In the genomic region with DNA sequence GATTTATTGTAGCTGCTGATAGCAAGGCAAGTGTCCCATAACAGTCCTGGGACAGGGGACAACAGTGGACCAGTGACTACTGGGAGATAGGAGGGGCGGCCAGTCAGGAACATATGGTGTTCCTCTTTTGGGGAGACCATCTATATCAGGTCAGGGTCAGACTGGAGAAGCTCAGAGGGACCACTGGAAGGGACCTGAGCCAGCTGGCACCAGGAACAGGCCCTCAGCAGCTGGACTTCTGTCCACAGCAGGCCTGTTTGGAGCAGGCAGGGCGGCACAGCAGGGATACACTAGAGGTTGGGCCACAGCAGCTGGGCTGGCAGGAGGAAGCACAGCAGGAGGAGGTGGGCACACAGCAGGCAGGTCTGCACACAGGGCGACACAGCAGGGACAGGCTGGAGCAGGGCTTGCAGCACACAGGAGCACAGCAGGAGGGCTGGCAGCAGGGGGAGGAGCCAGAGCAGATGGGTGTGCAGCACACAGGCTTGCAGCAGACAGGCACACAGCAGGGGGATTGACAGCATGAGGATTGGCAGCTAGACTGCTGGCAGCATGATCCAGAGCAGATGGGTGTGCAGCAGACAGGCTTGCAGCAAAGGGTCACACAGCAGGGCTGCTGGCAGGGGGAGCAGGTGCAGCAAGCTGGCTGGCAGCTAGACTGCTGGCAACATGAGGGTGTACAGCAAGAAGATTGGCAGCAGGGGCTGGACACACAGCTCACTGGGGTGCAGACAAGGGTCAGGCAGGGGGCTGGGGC, we compare ENCODE assay signal across 26 mouse cellular contexts. TPM values are rescaled to one million over a fixed set of nuclear protein-coding genes. Genes with fewer than 3 reads are reported as not detected.
A peak's percentile ranks its signal among the peaks of the same experiment; 100 is the strongest.
DNase-seq lines count a peak whose midpoint lies in the region; ATAC-seq lines count a peak whose summit lies in the region.
"Not testable (repeated sequence)": the region's sequence is repeated elsewhere in the genome, so short reads cannot be mapped to it uniquely, and the experiment has no call there.
"Had no signal": no experiment of that assay in that cellular context is flagged by ENCODE, and none has a peak within 500 bp of the region (broad histone marks: within the 10 kb centered on the region; RNA-seq: fewer than 3 reads in every experiment).

No protein-coding gene starts in this region.

- 32% methylated on average over 3 of the region's 3 CpGs for WGBS in forebrain, embryonic 14.5 days
- 27% methylated on average over 3 of the region's 3 CpGs for WGBS in heart, embryonic 13.5 days
- WGBS in midbrain, embryonic 11.5 days, result 31% methylated on average over 3 of the region's 3 CpGs
- 31% methylated on average over 3 of the region's 3 CpGs for whole genome bisulfite sequencing in neural tube, embryonic 12.5 days

- intact Hi-C loops in left cerebral cortex, postnatal 4 days (cut with DNase I), result not testable (repeated sequence)

- not testable (repeated sequence) for H3K4me3 ChIP-seq in forebrain, embryonic 14.5 days (ENCODE audit: low read depth, low read length); heart, embryonic 13.5 days; midbrain, embryonic 11.5 days (ENCODE audit: low read depth, low read length); neural tube, embryonic 12.5 days

- H3K4me1 ChIP-seq in forebrain, embryonic 14.5 days (ENCODE audit: control insufficient read depth, insufficient read depth, low read length); midbrain, embryonic 11.5 days (ENCODE audit: control insufficient read depth, insufficient read depth, low read length): not testable (repeated sequence)
- peaks cover 19% of the 10 kb centered on the region for H3K4me1 ChIP-seq in heart, embryonic 13.5 days
- H3K4me1 ChIP-seq in neural tube, embryonic 12.5 days, result peaks cover 15% of the 10 kb centered on the region

- not testable (repeated sequence) for H3K27me3 ChIP-seq in forebrain, embryonic 14.5 days (replicated peaks; ENCODE audit: control insufficient read depth, insufficient read depth, low read length); heart, embryonic 13.5 days (replicated peaks); midbrain, embryonic 11.5 days (ENCODE audit: control insufficient read depth, insufficient read depth, low read length); neural tube, embryonic 12.5 days (replicated peaks)

- not testable (repeated sequence) for H3K36me3 ChIP-seq in forebrain, embryonic 14.5 days (ENCODE audit: control insufficient read depth, insufficient read depth, low read length); heart, embryonic 13.5 days; midbrain, embryonic 11.5 days (ENCODE audit: control insufficient read depth, insufficient read depth, low read length); neural tube, embryonic 12.5 days

- not testable (repeated sequence) for H3K9me3 ChIP-seq in forebrain, embryonic 14.5 days (replicated peaks; ENCODE audit: control insufficient read depth, low read length); heart, embryonic 13.5 days; midbrain, embryonic 11.5 days (ENCODE audit: control insufficient read depth, low read length); neural tube, embryonic 12.5 days

- H3K27ac ChIP-seq in forebrain, embryonic 14.5 days (ENCODE audit: low read depth, low read length), result peak overlapping the region; percentile 58
- peak overlapping the region; percentile 30; the same call in 1 of the 2 replicates for H3K27ac ChIP-seq in heart, embryonic 13.5 days (replicated peaks)
- not testable (repeated sequence) for H3K27ac ChIP-seq in midbrain, embryonic 11.5 days (ENCODE audit: low read depth, low read length); neural tube, embryonic 12.5 days

- H3K4me2 ChIP-seq in forebrain, embryonic 14.5 days (ENCODE audit: low read length); heart, embryonic 13.5 days; midbrain, embryonic 11.5 days; neural tube, embryonic 12.5 days (replicated peaks): not testable (repeated sequence)

- ATAC-seq in forebrain, embryonic 14.5 days; heart, embryonic 13.5 days (ENCODE audit: extremely low read depth, insufficient number of reproducible peaks, low FRiP score, low TSS enrichment); midbrain, embryonic 11.5 days (ENCODE audit: low FRiP score): not testable (repeated sequence)
- ATAC-seq in neural tube, embryonic 12.5 days (ENCODE audit: low FRiP score, low read depth), result 0 out of 2 replicates have a peak, but pooled peaks have one; percentile 38

- DNase-seq in brain, adult 2 months (ENCODE audit: low read depth, low spot score), result peak; percentile 23
- DNase-seq in cerebellum, postnatal 10 days, result peak; percentile 53 to 61
- not testable (repeated sequence) for DNase-seq in forebrain, embryonic 14.5 days (ENCODE audit: low spot score)
- DNase-seq in heart, postnatal 4 days, result peak; percentile 42
- peak; percentile 38 for DNase-seq in left cerebral cortex, postnatal 4 days
- peak; percentile 81 for DNase-seq in midbrain, embryonic 11.5 days (ENCODE audit: low spot score, missing footprints)

- not testable (repeated sequence) for H3K9ac ChIP-seq in forebrain, embryonic 14.5 days (ENCODE audit: low read length); heart, embryonic 13.5 days; midbrain, embryonic 11.5 days (ENCODE audit: low read length); neural tube, embryonic 12.5 days

RNA-seq across cellular contexts. Expression of a gene that starts 0.6 kb away (rescaled TPM):
- not detected in 2 replicates for polyA plus RNA-seq in forebrain, embryonic 14.5 days (2014; fragmentation: Nextera tagmentation; extraction: Ambion mirVana)
- polyA plus RNA-seq in heart, embryonic 13.5 days (2015; fragmentation: Nextera tagmentation; extraction: Ambion mirVana), result not detected in 2 replicates
- total RNA-seq in heart, postnatal 4 days (2021), result not detected
- total RNA-seq in left cerebral cortex, postnatal 4 days (2021), result not detected
- not detected in 2 replicates for polyA plus RNA-seq in midbrain, embryonic 11.5 days (2014; fragmentation: Nextera tagmentation; extraction: Ambion mirVana)
- not detected in 2 replicates for polyA plus RNA-seq in neural tube, embryonic 12.5 days (2016; fragmentation: Nextera tagmentation; extraction: Ambion mirVana)
- total RNA-seq: adrenal gland, adult 8-10 months; gastrocnemius, postnatal 25 days; heart, adult 8-10 months; heart, postnatal 36 days; hindbrain, postnatal 0 days; layer of hippocampus, adult 8-10 months; layer of hippocampus, postnatal 36 days; left cerebral cortex, postnatal 10 days; megakaryocyte, adult 5-6 weeks had no signal
- polyA plus RNA-seq: activated CD4-positive, CD25-positive, alpha-beta regulatory T cell, adult 4 months; embryonic facial prominence, embryonic 12.5 days; hindbrain, postnatal 0 days; intestine, embryonic 16.5 days; limb, embryonic 12.5 days; liver, embryonic 11.5 days; liver, postnatal 0 days; spleen, adult 2 months; testis, adult 2 months; urinary bladder, adult 2 months had no signal

RNA-seq across cellular contexts. Expression of a gene that starts 3.5 kb away (rescaled TPM):
- polyA plus RNA-seq in forebrain, embryonic 14.5 days (2014; fragmentation: Nextera tagmentation; extraction: Ambion mirVana), result not detected in 2 replicates
- polyA plus RNA-seq in heart, embryonic 13.5 days (2015; fragmentation: Nextera tagmentation; extraction: Ambion mirVana), result not detected in 2 replicates
- total RNA-seq in heart, postnatal 4 days (2021), result not detected
- not detected for total RNA-seq in left cerebral cortex, postnatal 4 days (2021)
- polyA plus RNA-seq in midbrain, embryonic 11.5 days (2014; fragmentation: Nextera tagmentation; extraction: Ambion mirVana), result not detected in 2 replicates
- not detected in 2 replicates for polyA plus RNA-seq in neural tube, embryonic 12.5 days (2016; fragmentation: Nextera tagmentation; extraction: Ambion mirVana)
- total RNA-seq: adrenal gland, adult 8-10 months; gastrocnemius, postnatal 25 days; heart, adult 8-10 months; heart, postnatal 36 days; hindbrain, postnatal 0 days; layer of hippocampus, adult 8-10 months; layer of hippocampus, postnatal 36 days; left cerebral cortex, postnatal 10 days; megakaryocyte, adult 5-6 weeks had no signal
- polyA plus RNA-seq: activated CD4-positive, CD25-positive, alpha-beta regulatory T cell, adult 4 months; embryonic facial prominence, embryonic 12.5 days; hindbrain, postnatal 0 days; intestine, embryonic 16.5 days; limb, embryonic 12.5 days; liver, embryonic 11.5 days; liver, postnatal 0 days; spleen, adult 2 months; testis, adult 2 months; urinary bladder, adult 2 months had no signal

RNA-seq across cellular contexts. Expression of a gene that starts 10.3 kb away (rescaled TPM):
- polyA plus RNA-seq in forebrain, embryonic 14.5 days (2014; fragmentation: Nextera tagmentation; extraction: Ambion mirVana), result not detected in 2 replicates
- not detected in 2 replicates for polyA plus RNA-seq in heart, embryonic 13.5 days (2015; fragmentation: Nextera tagmentation; extraction: Ambion mirVana)
- not detected for total RNA-seq in heart, postnatal 4 days (2021)
- not detected for total RNA-seq in left cerebral cortex, postnatal 4 days (2021)
- polyA plus RNA-seq in midbrain, embryonic 11.5 days (2014; fragmentation: Nextera tagmentation; extraction: Ambion mirVana), result not detected in 2 replicates
- not detected in 2 replicates for polyA plus RNA-seq in neural tube, embryonic 12.5 days (2016; fragmentation: Nextera tagmentation; extraction: Ambion mirVana)
- total RNA-seq: adrenal gland, adult 8-10 months; gastrocnemius, postnatal 25 days; heart, adult 8-10 months; heart, postnatal 36 days; hindbrain, postnatal 0 days; layer of hippocampus, adult 8-10 months; layer of hippocampus, postnatal 36 days; left cerebral cortex, postnatal 10 days; megakaryocyte, adult 5-6 weeks had no signal
- polyA plus RNA-seq: activated CD4-positive, CD25-positive, alpha-beta regulatory T cell, adult 4 months; embryonic facial prominence, embryonic 12.5 days; hindbrain, postnatal 0 days; intestine, embryonic 16.5 days; limb, embryonic 12.5 days; liver, embryonic 11.5 days; liver, postnatal 0 days; spleen, adult 2 months; testis, adult 2 months; urinary bladder, adult 2 months had no signal

RNA-seq across cellular contexts. Expression of a gene that starts 13.3 kb away (rescaled TPM):
- polyA plus RNA-seq in forebrain, embryonic 14.5 days (2014; fragmentation: Nextera tagmentation; extraction: Ambion mirVana), result not detected in 2 replicates
- not detected in 2 replicates for polyA plus RNA-seq in heart, embryonic 13.5 days (2015; fragmentation: Nextera tagmentation; extraction: Ambion mirVana)
- total RNA-seq in heart, postnatal 4 days (2021), result not detected
- total RNA-seq in left cerebral cortex, postnatal 4 days (2021), result not detected
- not detected in 2 replicates for polyA plus RNA-seq in midbrain, embryonic 11.5 days (2014; fragmentation: Nextera tagmentation; extraction: Ambion mirVana)
- polyA plus RNA-seq in neural tube, embryonic 12.5 days (2016; fragmentation: Nextera tagmentation; extraction: Ambion mirVana), result not detected in 2 replicates
- total RNA-seq: adrenal gland, adult 8-10 months; gastrocnemius, postnatal 25 days; heart, adult 8-10 months; heart, postnatal 36 days; hindbrain, postnatal 0 days; layer of hippocampus, adult 8-10 months; layer of hippocampus, postnatal 36 days; left cerebral cortex, postnatal 10 days; megakaryocyte, adult 5-6 weeks had no signal
- polyA plus RNA-seq: activated CD4-positive, CD25-positive, alpha-beta regulatory T cell, adult 4 months; embryonic facial prominence, embryonic 12.5 days; hindbrain, postnatal 0 days; intestine, embryonic 16.5 days; limb, embryonic 12.5 days; liver, embryonic 11.5 days; liver, postnatal 0 days; spleen, adult 2 months; testis, adult 2 months; urinary bladder, adult 2 months had no signal

RNA-seq across cellular contexts. Expression of a gene that starts 16.0 kb away (rescaled TPM):
- polyA plus RNA-seq in forebrain, embryonic 14.5 days (2014; fragmentation: Nextera tagmentation; extraction: Ambion mirVana), result not detected in 2 replicates
- not detected in 2 replicates for polyA plus RNA-seq in heart, embryonic 13.5 days (2015; fragmentation: Nextera tagmentation; extraction: Ambion mirVana)
- total RNA-seq in heart, postnatal 4 days (2021), result not detected
- total RNA-seq in left cerebral cortex, postnatal 4 days (2021), result not detected
- not detected in 2 replicates for polyA plus RNA-seq in midbrain, embryonic 11.5 days (2014; fragmentation: Nextera tagmentation; extraction: Ambion mirVana)
- polyA plus RNA-seq in neural tube, embryonic 12.5 days (2016; fragmentation: Nextera tagmentation; extraction: Ambion mirVana), result not detected in 2 replicates
- total RNA-seq: adrenal gland, adult 8-10 months; gastrocnemius, postnatal 25 days; heart, adult 8-10 months; heart, postnatal 36 days; hindbrain, postnatal 0 days; layer of hippocampus, adult 8-10 months; layer of hippocampus, postnatal 36 days; left cerebral cortex, postnatal 10 days; megakaryocyte, adult 5-6 weeks had no signal
- polyA plus RNA-seq: activated CD4-positive, CD25-positive, alpha-beta regulatory T cell, adult 4 months; embryonic facial prominence, embryonic 12.5 days; hindbrain, postnatal 0 days; intestine, embryonic 16.5 days; limb, embryonic 12.5 days; liver, embryonic 11.5 days; liver, postnatal 0 days; spleen, adult 2 months; testis, adult 2 months; urinary bladder, adult 2 months had no signal
